Mouse (Mus musculus) cerebellum, postnatal 36 days (tissue): ENCODE results near the gene Dpp6.

Experiments used
- DNase-seq, 2 experiments: peaks; one replicate each; pipeline ENCODE4 v3.0.0; 2021 to 2022; ENCODE audit warnings: mixed read lengths in 2 of 2

The Dpp6 gene

DNA sequence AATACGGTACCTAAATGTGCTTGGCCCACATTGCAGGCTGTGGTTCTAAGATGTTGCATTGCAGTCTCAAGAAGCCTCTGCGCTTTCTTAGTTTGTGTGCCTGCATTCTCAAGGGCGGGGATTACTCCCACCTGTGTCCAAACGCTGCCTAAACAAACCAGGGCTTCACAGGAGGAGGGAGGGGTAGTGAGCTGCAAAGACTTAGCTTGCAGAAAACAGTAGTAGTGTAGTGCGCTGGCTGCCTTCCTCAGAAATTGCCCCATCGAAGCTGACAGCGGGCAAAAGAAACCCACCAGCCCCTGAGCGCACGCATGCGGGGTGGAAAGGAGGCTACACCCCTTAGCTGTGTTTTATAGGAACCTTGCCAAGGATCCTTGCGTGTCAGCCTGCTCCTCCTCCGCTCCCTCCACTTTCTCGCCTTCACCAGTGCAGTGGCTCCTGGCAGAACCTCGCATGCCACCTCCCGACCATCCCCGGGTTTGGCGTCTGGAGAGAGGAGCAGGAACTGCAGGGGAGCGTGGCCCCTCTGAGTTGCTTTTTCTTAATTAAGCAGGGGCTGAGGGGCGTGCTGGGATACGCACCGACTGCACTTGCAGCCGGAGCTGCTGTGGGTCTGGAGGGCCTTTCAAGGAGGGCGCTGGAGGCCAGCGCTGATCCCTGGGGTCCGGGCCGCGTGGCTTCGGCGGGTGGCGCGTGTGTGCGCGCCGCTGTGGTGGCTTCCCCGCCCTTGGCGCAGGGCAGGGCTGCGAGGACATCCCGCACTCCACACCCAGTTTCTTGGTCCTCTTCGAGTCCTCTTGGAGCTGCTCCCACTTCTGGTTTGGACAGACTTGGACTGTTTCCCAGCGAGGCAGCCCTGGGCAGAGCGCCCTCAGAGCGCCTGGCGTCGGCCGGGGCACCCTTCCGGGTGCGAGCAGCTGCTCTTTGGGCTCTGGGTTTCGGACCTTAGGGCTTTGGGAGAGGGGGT is at the start of gene Dpp6:
Dpp6 (plus strand) TSS at position 229 of the 967 bp plus-strand sequence.
- DNase-seq, result peak; percentile 81 to 83

DNA sequence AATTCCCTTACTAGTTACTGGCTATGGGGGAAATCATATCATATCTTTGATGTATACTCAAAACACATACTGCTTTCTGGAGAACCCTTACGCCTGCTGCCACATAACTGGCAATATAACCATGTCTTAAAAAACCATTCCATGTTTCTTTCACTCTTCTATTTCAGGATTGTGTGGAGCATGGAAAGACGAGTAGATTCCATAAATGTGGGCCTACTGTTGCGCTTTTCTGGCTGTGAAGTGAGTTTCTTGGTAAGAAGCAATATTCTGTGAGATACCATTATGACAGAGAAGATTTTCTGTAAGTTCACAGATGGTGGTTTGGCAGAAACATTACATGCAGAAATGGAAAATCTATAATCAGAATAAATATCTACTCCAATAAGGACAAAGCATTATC is 33.0 kb upstream of the Dpp6 start:
- DNase-seq, result no peak

DNA sequence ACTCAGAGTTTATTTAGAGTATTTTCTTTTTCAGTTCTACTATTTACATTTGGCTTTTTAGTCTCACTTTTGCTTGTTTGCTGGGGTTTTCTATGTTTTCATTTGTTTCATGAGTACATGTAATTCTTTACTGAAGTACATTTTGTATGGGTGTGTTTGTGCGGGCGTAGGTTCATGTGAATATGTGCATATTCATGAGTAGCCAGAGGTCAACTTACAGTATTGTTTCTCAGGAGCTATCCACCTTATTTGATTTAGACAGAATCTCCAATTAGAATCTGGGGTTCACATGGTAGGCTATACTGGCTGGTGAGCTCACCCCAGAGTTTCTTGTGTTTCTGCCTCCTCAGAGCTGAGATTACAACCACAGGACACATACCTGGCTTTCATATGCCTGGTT is 21.5 kb upstream of the Dpp6 start:
- DNase-seq, result no peak

DNA sequence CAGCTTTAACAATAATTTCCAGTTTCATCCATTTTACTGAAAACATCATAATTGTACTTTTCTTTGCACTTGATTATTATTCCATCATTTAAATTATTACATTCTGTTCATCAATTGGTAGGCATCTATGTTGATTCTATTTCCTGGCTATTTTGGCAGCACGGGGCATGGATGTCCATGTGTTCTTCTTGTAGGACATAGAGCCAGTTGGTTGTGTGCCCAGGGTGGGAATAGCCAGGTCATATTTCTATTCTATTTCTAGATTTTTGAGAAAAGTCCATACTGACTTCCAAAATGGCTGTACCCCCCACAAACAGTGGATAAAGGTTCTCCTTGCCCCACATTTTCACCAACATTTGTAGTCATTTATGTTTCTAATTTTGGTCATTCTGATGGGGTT is 19.0 kb downstream of the Dpp6 start:
- peak; percentile 62 to 69 for DNase-seq

DNA sequence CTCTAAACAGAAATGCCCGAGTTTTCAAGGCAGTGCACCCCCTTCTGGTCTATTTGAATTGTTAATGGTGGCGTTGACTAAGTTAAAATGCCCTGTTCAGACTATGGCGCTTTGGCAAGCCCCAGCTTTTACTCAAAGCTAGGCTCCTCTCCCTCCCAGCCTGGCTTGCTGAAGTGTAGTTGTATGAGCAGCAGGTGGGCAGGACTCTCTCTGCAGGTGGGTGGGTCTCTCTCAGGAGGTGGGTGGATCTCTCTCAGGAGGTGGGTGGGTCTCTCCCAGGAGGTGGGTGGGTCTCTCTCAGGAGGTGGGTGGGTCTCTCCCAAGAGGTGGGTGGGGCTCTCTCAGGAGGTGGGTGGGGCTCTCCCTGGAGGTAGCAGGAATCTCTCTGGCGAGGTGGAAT is 24.1 kb downstream of the Dpp6 start:
- no peak for DNase-seq

DNA sequence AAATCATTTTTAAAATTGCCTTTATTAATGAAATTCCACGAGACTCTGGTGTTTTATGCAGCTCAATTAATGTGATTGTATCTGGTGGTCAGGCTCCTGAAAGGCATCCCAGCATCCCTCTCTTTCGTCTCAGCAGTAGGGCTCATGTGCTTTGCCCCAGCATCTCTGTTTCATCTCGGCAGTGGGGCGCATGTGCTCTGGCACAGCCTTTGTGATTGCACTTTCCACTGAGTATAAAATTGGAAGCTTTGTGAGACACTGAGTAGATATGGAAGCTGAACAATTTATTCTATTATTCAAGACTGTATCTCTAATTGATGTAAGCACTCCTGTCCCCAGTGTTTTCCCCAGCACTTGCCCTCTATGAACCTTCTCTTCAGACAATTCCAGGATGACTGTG is 37.7 kb downstream of the Dpp6 start:
- DNase-seq, result no peak

DNA sequence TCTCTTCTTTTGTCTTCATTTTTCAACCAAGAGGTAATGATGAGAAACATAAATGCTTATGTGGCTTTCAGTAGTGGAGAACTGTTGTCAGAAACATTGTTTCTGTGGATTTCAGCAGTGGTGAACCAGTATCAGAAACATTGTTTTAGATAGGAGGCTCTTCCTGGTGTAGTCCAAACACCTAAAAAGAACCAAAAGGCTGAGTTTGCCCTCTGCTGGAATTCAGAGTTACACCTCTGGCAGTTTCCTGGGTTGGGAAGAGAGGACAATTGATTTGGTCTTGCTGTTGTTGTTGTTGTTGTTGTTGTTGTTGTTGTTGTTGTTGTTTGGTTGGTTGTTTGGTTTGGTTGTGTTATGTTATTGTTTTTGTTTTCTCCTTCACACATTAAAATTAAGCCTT is 58.4 kb downstream of the Dpp6 start:
- peak in 1 of 2 experiments; percentile 30 for DNase-seq

DNA sequence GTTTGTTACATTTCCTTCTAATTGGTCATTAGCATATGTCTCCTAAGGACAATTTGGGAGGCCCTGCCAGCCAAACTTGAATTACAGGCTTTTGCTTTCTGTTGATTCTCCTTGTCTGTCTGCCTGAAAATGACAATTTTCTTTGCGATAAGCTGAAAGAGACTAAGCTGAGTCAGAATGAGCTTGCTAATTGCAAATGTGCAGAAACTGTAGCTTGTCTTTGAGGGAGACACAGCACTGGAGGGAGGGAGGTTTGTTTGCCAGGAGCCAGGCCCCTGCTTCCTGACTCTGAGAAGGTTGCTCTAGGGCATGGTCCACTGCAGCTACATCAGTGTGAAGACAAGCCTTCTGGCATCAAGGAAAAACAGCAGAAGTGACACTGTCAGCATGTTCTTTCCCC is 70.5 kb downstream of the Dpp6 start:
- DNase-seq, result no peak

DNA sequence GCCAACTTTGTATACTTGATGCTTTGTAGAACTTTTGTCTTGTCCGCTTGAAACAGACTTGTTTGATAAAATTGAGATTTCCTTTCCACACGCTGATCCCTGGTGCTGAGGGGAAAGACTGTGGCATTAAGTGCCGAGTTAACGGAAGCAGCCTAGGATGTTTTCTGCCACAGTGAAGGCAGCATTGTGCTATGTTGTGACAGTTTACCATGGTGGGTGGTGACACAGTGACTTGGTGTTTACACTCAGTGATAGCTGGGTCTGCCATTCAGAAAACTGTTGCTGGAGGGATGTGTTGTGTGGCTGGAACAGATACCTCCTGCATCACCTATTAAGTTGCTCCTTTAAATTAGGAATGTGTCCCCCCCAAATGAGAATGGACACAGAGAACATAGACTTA is 71.1 kb downstream of the Dpp6 start:
- DNase-seq, result no peak

DNA sequence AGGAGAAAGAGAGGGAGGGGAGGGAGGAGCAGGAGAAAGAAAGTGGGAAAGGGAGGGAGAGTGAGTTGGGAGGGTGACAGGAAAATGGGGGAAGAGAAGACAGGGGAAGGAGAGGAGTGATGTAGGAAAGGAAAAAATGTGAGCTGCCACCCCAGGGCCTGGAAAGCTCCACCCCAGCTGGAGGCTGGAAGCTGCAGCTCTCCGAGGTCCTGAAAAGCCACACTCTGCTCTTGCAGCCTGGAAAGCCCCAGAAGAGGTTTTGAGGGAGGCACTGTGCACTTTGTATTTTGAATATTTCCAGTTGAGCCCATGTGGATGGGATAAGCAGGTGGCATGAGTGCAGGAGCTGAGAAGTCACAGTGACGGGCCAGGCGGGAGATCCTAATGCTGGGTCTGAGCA is 77.3 kb downstream of the Dpp6 start:
- DNase-seq, result no peak

DNA sequence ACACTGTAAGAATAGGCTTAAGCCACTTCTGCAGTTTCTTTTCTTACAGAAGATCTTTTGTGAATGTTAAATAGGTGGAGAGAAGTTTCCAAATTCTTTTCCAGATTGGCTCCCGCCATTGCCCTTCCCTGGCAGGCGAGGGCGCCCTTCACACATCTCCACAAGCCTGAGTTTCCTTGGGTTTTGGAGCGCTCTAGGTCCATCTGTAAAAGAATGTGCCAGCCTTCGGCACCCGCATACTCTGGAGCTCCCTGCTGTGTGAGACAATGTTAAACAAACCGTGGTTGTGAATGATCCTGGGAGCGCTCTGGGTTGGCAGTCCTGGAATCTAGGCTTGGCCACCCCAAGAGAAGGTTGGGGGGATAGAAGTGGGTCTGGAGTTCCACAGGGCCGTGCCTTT is 86.8 kb downstream of the Dpp6 start:
- DNase-seq, result peak; percentile 69 to 74

DNA sequence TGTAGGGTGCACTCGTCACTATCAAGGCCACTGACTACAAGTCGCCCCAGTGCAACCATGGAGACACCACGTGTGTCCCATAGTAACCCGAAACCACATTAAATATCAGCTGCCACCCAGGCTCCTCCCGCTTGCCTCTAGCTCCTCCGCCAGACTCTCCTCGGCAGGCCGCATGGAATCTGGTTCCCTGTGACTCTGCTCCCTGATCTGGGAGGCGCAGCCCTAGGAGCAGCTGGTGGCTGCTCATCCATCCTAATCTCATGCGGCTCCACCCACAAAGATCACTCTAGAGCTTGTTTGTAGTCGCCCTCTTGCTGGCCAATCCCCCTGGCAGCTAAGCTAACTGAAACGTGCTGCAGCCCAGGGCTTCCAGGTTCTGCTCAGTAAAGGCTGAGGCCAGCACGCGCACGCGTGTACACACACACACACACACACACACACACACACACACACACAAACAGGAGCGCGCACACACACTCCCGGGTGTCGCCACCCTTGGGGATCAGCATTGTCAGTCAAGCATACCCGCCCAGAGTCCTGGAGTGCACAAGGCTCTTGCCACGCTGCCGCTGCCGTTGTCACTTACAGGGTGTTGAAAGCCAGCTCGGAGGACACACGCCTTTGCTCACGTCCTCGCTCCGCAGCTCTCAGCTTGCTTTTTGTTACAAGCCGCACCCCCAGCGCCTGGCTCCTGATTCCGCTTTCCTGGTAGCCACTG is 87.5 kb downstream of the Dpp6 start:
- DNase-seq, result peak; percentile 74 to 76

DNA sequence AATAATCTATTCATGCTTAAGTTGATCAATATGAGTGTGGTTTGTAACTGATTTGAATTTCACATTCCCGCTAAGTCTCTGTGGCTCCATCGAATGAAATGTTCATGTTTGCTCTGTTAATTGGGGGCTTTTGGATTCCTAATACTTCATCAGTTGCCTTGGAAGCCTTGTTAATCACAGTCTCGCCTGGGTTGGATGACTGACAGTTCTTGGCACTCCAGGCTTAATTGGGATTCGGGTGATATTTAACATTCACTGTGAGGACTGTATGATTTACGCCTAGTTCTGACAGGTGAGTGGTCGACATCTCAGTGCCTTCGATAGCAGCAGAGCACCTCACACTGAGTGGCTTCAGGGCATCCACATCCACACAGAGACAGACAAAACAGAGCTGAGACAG is 90.1 kb downstream of the Dpp6 start:
- DNase-seq, result no peak

DNA sequence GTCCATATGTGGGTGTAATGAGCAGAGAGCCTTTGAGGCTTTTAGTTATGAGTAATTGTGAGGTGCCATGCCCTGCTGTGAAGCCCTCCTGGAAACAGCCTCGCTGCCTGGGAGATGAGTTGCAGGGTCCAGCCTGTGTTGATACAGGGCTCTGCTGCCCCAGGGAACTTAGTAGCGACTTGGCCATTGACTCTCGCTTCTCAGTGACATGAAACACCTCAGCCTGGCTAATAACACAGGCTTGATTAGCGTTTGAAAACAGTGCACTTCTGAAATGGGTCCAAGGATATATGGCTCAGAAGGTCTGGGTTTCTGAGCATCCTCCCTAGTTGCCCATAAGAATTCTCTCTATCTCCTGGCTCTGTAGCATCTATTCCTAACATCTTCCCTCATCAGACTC is 91.6 kb downstream of the Dpp6 start:
- no peak for DNase-seq

DNA sequence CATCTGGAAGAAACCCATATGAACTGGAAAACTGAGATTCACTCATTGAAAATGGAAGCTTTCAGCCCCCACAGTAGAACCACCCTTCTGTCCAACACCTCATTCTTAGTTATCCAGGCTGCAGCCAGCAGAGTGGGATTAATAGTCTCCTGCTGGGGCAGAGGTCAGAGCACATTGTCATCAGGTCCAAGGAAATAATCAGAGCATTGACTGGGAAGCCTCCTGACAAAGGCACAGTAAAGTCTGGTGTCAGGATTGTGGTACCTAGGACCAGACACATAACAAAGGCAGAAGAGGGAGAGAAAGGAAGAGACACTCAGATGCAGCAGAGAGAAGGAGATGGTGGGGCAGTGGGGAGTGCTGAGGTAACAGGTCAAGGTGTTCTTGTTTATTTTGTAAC is 93.3 kb downstream of the Dpp6 start:
- no peak for DNase-seq

DNA sequence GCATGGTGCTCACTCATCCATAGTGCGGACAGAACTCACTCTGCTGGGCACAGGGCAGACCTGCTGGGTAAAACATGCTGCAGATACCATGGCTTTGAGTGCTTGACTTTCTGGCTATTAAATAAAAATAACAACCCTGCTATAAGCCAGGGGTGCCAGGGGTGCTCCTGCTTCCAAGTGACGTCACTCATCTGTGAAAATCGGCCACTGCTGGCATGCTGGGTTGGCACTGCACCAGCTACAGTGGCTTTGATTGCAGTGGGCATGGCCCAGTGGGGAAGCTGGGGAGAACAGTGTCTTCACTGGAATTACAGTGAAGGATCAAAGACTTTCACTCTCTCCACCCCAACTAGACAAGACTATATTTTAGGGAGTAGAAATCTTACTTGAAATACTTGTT is 95.0 kb downstream of the Dpp6 start:
- peak in 1 of 2 experiments; percentile 35 for DNase-seq

DNA sequence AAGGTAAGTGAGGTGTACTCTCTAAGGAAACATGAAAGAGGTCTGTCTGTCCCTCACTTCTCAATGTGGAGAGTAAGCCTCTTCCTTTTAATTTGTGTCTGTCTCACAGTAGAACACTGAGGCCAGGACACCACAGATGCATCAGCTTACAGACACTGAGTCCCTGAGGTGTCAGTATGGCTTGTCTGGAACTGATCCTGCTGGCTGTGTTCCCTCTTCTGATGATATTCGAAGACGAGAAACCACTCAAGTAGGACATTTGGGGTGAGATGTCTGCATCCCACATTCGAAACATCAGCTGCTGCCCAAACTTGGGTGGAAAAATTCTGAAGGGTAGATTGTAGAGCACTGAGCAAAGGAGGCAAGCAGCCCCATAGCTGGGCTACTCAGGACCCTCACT is 101.8 kb downstream of the Dpp6 start:
- DNase-seq, result peak; percentile 55 to 65

DNA sequence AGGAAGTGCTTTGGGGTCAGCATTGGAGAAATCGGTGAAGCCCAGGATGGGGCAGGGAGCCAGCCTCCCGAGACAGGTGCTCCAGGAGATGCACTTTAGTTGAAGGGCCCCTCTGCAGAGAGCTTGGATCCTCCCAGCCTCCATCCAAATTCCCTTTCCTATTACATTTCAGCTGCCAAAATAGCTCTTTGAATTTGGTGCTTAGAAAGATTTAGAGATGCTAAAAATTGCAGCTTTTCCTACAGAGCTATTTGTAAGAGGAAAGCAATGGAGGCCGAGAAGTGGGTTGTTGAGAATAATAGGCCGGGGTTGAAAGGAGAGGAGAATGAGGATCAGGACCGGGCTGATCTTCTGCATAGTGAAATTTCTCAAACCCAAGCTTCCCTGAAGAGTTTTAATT is 107.5 kb downstream of the Dpp6 start:
- no peak for DNase-seq

DNA sequence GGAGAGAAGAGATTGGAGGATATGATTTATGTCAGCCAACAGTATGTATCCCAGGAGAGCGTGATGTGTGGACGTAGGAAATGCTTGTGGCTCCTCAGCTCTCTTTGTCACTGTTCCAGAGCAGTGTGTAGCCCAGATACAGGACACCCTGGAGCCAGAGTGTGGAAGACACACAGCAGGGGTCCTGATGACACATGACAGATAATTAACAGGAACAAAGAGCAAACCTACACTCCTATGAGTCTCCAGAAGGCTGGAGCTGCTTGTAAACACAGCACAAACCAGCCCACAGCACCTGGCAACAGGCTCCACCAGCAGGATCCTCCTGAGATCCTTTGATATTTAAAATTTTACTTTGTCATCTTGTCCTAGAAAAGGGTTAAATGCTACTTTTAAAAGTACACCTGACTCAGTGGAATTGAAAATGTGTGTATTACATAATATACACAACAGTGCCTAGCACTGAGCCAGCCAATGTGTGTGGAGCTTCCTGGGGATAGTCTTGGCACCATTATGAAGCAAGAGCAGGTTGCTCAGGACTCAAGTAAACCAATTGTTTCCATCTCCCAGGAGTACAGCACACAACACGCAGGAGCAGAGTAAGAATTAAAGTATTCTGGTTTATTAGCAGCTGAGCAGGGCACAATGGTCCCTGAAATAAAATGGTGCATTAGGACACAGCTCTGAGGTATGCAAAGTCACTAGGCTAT is 115.6 kb downstream of the Dpp6 start:
- peak; percentile 48 to 65 for DNase-seq

DNA sequence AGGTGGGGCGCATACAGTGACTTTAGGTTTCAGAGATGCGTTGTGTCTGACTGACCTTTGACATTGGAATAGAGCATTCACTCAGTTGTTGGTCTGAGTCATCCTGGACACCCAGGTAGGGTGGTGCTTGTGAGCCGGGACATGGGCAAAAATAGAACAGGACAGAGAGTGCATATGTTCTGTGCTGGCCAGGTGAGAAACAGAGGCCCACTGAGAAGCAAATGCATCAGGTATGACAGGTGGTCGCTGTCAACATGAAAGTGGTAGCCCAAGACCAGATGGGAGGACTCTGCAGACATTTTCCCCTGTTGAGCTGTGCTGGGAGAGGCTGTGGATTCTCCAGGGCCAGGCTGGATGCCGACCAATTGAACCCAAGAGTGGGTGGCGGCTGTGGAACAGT is 117.9 kb downstream of the Dpp6 start:
- peak; percentile 30 for DNase-seq

DNA sequence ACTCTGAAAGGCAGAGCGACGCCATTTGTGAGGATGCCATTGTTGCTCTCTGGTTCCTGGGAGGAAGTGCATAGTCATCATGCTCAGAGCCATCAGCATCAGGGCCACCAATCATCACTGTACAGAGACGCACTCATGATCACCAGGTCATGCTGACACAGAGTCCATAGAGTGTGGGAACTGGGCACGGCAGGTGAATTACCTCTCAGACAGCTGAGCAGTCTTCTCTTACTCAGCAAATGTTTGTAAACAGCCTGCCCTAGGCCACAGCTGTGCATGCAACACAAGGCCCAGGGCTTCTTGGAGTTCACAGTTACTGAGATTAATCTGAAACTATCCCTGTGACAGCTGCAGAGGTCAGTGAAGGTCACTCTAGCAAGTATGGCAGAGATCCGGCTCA is 124.5 kb downstream of the Dpp6 start:
- DNase-seq, result no peak

DNA sequence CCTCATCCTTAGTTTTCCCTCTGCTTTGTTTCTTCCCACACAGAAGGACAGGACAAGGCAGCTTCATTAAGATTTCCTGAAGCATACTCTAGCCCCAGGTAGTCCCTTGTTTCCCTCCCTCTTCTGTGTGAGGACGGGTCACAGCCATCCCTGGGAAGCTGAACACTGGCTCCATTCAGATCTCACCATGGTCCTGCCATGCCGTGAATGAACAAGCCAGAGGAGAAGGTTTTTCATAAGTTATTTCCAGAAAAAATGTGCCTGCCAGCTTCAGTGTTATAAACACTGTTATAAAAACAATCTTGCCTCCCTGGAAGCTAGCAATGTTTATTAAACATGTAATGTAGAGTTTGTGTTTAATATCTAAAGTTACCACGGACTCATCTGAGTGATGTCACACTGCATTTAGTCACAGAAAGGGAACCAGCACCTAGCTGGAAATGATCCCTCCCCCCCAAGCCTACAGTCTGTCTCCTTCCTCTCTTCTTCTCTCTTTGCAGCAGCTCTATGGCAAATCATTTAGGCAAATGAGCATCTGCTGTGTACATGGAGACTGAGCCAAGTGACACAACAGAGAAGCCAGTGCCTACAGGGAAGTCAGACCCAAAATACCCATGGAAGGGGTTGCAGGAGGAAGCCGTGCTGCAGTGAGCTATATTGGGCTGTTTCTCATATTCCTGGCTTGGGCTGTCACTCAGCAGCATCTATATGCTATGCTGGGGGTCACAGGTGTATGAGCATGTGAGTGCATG is 128.3 kb downstream of the Dpp6 start:
- peak in 1 of 2 experiments; percentile 15 for DNase-seq
